Mouse (Mus musculus): Measurements from ENCODE around the gene Hmg20b.

The Hmg20b gene

GRCm38 (mm10) chr10:81326858-81327257 is 23.4 kb downstream of the Hmg20b start:
- no peak for DNase-seq (ENCODE audit: low spot score)

- DNase-seq (ENCODE audit: low spot score) = no peak
Observed at GRCm38 (mm10) chr10:81325781-81326180, 24.5 kb downstream of the Hmg20b start.

- DNase-seq (ENCODE audit: low spot score) = no peak
Observed at GRCm38 (mm10) chr10:81325176-81325575, 25.1 kb downstream of the Hmg20b start.

DNA sequence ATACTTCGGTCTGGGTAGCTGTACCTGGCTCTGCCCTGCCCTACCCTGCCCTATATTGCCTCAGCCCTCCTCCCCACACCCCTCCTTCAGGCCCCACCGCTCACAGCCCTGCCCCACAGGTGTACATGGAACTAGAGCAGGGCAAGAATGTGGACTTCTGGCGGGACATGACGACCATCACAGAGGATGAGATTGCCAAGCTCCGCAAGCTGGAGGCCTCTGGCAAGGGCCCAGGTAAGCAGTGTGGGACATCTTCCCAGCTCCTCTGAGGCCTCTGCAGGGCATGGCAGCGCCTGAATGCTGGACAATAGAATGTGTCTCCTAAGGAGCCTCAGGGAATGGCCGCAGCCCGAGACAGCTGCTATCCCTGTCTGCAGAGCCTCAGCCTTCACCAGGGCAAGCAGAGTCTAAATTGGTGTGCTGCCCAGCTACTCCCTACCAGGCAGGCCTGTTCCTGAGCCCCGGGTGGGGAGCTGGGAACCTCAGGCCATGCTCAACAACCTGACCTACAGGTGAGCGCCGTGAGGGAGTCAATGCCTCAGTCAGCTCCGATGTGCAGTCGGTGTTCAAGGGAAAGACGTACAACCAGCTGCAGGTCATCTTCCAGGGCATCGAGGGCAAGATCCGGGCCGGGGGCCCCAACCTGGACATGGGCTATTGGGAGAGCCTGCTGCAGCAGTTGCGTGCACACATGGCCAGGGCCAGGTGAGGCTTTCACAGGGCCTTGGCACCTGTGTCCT is 26.3 kb downstream of the Hmg20b start:
- no peak for DNase-seq (ENCODE audit: low spot score)

- no peak for DNase-seq (ENCODE audit: low spot score)
Observed at GRCm38 (mm10) chr10:81323141-81323775, 27.0 kb downstream of the Hmg20b start.

DNA sequence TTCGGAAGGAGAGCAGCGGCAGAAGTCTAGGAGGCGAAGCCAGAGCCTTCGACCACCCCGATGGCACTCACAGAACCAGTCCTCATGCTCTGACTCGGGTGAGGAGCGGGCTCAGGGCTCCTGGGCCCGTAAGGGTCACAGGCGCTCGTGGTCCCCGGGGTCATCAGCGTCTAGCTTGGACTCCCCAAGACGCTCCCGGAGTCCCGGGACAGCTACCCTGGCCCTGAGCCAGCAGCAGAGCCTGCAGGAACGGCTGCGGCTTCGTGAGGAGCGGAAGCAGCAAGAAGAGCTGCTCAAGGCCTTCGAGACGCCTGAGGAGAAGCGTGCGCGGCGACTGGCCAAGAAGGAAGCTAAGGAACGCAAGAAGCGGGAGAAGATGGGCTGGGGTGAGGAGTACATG is 27.8 kb downstream of the Hmg20b start:
- no peak for DNase-seq (ENCODE audit: low spot score)

DNA sequence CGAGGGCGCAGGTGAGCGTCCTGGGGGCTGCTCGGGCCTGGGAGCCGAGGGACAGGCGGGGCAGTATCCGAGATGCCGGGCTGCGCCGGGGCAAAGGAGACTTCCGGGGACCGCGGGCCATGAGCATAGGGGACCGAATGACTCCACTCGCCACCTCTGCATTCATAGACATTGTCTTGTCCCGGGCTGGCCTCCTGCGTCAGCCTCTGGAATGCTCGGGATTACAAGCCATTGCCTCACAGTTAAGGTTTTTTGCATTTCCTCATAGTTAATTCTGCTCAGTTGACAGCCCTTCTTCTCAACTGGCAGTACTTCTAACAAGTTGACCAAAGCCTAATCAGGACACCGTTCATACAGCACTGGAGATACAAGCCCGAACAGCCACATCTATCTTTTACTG is 28.8 kb downstream of the Hmg20b start:
- DNase-seq (ENCODE audit: low spot score) = no peak

DNA sequence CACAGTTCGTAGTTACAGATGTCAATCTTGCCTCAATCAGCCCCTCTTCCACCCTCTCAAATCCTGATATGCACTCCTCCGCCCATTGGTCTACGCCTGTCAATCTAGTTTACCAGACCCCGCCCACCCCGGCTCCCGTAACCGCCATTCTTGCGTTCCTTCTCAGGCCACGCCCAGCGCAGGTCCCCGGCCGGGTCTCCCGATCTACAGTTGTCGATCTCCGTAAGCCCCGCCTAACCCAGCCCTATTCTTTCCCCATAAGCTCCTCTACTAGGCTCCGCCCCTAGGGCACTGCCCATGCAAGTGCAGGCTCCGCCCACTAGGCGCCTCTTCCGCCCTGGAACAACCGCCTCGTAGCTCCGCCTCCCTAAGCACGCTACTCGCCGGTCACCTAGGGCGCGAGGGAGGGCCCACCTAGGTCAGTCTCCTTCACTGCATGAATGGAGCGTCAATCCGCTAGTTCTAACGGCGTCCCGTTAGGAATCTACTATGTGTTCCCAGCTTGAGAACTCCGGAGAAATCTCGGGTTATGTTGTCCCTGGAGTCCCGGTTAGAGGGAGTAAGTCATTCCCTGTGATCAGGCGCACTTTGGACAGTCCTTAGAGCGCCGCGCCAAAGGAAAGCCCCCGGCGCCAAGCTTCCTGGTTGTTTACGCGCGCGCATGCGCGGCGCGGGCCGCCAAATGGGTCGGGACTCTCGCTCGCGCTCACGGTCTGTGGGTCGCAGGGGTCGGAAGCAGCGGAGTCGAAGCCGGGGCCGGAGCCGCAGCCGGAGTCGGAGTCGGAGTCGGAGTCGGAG is 29.5 kb downstream of the Hmg20b start, which contains the start of gene Cactin:
Gene Cactin, plus strand, starts transcription at position 554 of the 798 bp plus-strand sequence.
- DNase-seq (ENCODE audit: low spot score) = peak; percentile 99

- DNase-seq (ENCODE audit: low spot score) = peak; percentile 96
Observed at GRCm38 (mm10) chr10:81319741-81320549, 30.3 kb downstream of the Hmg20b start.

- no peak for DNase-seq (ENCODE audit: low spot score)
Observed at GRCm38 (mm10) chr10:81319330-81319699, 31.0 kb downstream of the Hmg20b start.

GRCm38 (mm10) chr10:81318589-81319329 is 31.5 kb downstream of the Hmg20b start:
- DNase-seq (ENCODE audit: low spot score) = peak; percentile 57

DNA sequence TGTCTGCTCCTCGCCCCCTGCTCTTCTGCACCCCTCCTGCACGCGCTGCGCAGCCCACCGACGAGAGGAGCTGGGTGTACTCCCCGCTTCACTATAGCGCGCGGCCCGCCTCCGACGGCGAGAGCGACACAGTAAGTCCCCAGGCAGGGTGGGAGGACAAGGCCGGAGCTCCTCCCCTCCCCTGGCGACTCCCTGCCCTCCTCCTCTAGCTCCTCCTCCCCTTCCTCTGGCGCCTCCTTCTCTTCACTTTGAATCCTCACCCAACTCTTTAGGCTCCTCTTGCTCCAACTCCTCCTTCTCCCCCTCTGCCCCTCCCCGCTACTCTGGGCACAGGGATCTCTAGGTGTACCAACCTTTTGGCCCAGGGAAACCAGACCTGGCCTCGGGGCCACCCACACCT is 33.0 kb downstream of the Hmg20b start:
- DNase-seq (ENCODE audit: low spot score) = peak; percentile 65

- DNase-seq (ENCODE audit: low spot score) = no peak
Observed at GRCm38 (mm10) chr10:81316338-81317060, 33.8 kb downstream of the Hmg20b start.

DNA sequence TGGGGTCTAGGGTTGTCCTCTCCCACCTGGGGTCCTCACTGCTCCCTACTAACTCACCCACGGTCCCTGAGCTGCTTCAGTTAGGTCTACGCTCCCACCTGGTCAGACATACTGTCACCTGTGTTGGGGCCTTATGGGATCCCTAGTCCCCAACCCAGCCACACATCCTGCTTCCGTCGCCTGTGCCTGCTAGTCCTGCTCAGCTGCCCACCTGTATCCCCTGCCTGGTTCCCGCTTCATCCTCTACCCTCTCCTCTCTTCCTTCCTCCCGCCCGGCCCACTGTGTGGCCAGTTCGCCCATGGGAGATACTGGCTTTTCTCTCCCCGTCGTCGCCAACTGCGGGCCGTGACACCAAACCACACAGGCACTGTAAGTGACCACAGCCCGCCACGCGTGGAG is 34.7 kb downstream of the Hmg20b start:
- no peak for DNase-seq (ENCODE audit: low spot score)

GRCm38 (mm10) chr10:81314201-81314600 is 36.1 kb downstream of the Hmg20b start:
- no peak for DNase-seq (ENCODE audit: low spot score)

DNA sequence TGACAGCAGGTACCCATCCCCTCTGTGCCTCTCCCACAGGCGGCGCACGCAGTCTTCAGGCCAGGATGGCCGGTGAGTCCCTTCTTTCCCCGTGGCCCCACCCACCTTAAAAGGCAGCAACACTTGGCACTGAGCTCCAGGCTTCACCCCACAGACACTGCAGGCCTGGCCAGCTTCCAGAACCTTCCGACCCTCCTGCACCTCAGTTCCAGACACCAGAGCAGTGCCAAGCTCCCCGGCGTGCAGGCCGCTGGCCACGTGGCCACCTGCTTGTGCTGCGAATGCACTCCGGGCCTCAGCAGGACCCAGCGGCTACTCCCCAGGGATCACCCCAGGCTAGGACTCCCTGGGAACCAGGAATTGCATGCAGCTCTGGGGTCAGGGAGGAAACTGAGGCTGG is 36.7 kb downstream of the Hmg20b start:
- DNase-seq (ENCODE audit: low spot score) = no peak

DNA sequence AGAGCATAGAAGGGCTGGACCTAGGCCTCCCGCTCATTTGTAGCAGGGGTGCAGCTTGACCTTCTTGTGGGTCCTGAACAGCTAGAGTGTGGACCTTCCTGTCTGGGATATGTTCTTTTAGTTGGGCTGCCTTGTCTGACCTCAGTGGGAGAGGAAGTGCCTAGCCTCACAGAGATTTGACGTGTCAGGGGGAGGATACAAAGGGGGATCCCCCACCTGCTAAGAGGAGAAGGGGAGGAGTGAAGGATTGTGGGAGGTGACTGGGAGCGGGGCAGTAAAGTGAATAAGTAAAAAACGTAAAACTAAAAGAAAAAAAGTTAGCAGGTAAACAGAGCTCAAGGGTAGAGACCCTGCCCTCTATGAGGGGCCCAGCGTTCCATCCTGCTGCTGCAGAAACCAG is 40.7 kb downstream of the Hmg20b start:
- DNase-seq (ENCODE audit: low spot score) = no peak

DNA sequence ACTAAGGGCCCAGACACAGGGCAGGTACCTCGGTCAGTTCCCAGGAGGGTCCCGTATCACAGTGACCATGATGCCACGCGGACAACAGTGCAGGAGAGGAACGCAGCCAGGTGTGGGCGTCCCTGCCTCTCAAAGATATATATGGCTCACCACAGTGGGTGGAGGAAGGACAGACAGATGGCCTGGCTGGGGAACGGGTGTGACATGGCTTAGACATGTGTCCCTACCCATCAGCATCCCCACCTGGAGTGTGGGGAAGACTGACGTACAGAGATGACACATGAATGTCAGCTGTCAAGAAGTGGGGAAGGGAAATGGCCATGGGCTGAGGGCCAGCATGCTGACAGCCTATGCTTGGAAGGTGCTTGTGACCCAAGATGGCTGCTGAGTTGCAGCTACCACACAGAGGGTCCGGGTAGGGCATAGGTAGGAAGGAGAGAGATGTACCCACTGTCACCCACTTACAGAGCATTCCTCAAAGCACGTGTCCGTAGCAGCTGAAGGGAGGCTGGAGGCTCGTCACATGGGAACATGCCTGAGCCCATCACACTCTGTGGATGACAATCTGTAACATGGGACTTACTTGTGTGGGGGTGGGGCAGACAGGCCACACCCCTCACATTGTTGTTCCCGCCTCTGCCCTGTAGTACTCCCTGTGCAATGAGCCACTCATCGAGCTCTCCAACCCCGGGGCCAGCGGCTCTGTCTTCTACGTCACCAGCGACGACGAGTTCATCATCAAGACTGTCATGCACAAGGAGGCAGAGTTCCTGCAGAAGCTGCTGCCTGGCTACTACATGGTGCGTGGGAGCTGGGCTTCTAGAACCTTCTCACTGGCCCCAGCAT is 43.2 kb downstream of the Hmg20b start:
- no peak for DNase-seq (ENCODE audit: low spot score)

DNA sequence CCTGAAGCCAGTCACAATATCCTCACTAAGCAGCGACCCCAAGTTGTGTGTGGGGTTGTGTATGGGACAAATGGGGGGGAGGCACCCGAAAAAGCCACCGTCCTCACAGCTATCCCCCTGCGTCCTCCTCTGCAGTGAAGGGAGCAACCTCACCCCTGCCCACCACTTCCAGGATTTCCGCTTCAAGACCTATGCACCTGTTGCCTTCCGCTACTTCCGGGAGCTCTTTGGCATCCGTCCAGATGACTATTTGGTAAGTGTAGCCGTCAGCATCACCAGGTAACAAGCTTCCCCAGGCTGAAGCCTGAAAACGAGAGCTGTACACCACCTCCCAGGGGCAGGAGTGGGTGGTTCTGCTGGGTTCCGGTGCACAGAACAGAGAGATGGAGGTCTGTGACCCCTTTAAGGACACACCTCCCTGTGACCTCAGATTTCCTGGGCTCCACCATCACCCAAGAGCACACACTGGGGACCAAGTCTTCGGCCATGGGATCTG is 44.1 kb downstream of the Hmg20b start:
- DNase-seq (ENCODE audit: low spot score) = no peak

- no peak for DNase-seq (ENCODE audit: low spot score)
Observed at GRCm38 (mm10) chr10:81305663-81306062, 44.6 kb downstream of the Hmg20b start.

All from ovary, postnatal 36 days (tissue).